Mouse (Mus musculus) MEL (cell line): ENCODE measurements at regions not wholly inside any gene's neighbourhood (a gene's known extent, or its start where the extent isn't known, plus 50 kb on each side); places are given as distances from the start of the nearest gene placed in this dataset.
"Not testable (repeated sequence)": the region's sequence is repeated elsewhere in the genome, so short reads cannot be mapped to it uniquely, and the experiment has no call there.

Source experiments
- CTCF ChIP-seq, 3 experiments: IDR thresholded peaks in 2 of 3; conservative IDR thresholded peaks in 1 of 3; 2 replicates each; pipeline ENCODE4 v1.5.1; 2011 to 2012; ENCODE audit warnings: low read length in 3 of 3, low read depth in 2 of 3, mild to moderate bottlenecking in 2 of 3, improper control_type of control experiment in 1 of 3, inconsistent platforms in 1 of 3, mixed read lengths in 1 of 3, moderate library complexity in 1 of 3; ENCODE audit not compliant: control insufficient read depth in 1 of 3, insufficient read depth in 1 of 3, poor library complexity in 1 of 3, severe bottlenecking in 1 of 3
- ETS1 ChIP-seq: IDR thresholded peaks from 2 replicates; pipeline ENCODE4 v1.6.1; 2012; ENCODE audit warnings: low read depth, mild to moderate bottlenecking, inconsistent platforms, low read length, improper control_type of control experiment, moderate library complexity
- NELFE ChIP-seq: IDR thresholded peaks from 2 replicates; pipeline ENCODE4 v1.6.1; 2011; ENCODE audit warnings: low read depth, low read length, improper control_type of control experiment
- POLR2A ChIP-seq, 2 experiments: IDR thresholded peaks; 2 replicates each; pipeline ENCODE4 v1.6.1; 2011 to 2012; ENCODE audit warnings: low read length in 2 of 2, mild to moderate bottlenecking in 2 of 2, control low read depth in 1 of 2, improper control_type of control experiment in 1 of 2, low read depth in 1 of 2, moderate library complexity in 1 of 2; ENCODE audit not compliant: control insufficient read depth in 1 of 2, insufficient read depth in 1 of 2, poor library complexity in 1 of 2
- USF1 ChIP-seq: IDR thresholded peaks from 2 replicates; pipeline ENCODE4 v1.6.1; 2014; ENCODE audit warnings: low read depth, mild to moderate bottlenecking, inconsistent platforms, low read length, improper control_type of control experiment, moderate library complexity
- ZKSCAN1 ChIP-seq: IDR thresholded peaks from 2 replicates; pipeline ENCODE4 v1.6.1; 2012; ENCODE audit warnings: low read depth, mild to moderate bottlenecking, inconsistent platforms, low read length, improper control_type of control experiment, moderate library complexity

GRCm38 (mm10) chr13:68049731-68050130 is 186.6 kb downstream of the BC048507 start:
- TF ChIP-seq USF1; CTCF (IDR thresholded peaks at IDR 0.05 in 2 of 3, conservative IDR thresholded peaks at IDR 0.05 in 1 of 3; ENCODE audit: control insufficient read depth in 1 of 3, insufficient read depth in 1 of 3, low read depth in 2 of 3, low read length in 3 of 3, poor library complexity in 1 of 3, severe bottlenecking in 1 of 3); POLR2A (IDR thresholded peaks at IDR 0.05; ENCODE audit: control insufficient read depth in 1 of 2, insufficient read depth in 1 of 2, low read depth in 1 of 2, low read length in 2 of 2, poor library complexity in 1 of 2); ZKSCAN1; ETS1; NELFE: not testable (repeated sequence)
